Mouse (Mus musculus) R1 (cell line): Measurements from ENCODE around the gene Spdye4b.
A peak's percentile ranks its signal among the peaks of the same experiment; 100 is the strongest.
"Not testable (repeated sequence)": the region's sequence is repeated elsewhere in the genome, so short reads cannot be mapped to it uniquely, and the experiment has no call there.

Source experiments
- DNase-seq: peaks from one replicate; pipeline ENCODE4 v3.0.0-alpha.2; 2018; ENCODE audit warnings: low read depth, low spot score

Spdye4b gene

GRCm38 (mm10) chr5:143180255-143181076 is at the start of gene Spdye4b, which contains the start of gene Rbak:
TSS of gene Spdye4b (plus strand) at chr5:143181017.
TSS of gene Rbak (minus strand) at chr5:143180775.
- peak; percentile 99 for DNase-seq

GRCm38 (mm10) chr5:143132935-143133514 is 47.8 kb upstream of the Spdye4b start:
- no peak for DNase-seq

- peak; percentile 87 for DNase-seq
These were observed 46.4 kb upstream of the Spdye4b start for GRCm38 (mm10) chr5:143134216-143135010.

- peak; percentile 79 for DNase-seq
These were observed 45.8 kb upstream of the Spdye4b start for GRCm38 (mm10) chr5:143135042-143135441.

GRCm38 (mm10) chr5:143137580-143137979 is 43.2 kb upstream of the Spdye4b start:
- DNase-seq, result no peak

- DNase-seq, result no peak
These were observed 33.3 kb upstream of the Spdye4b start, which contains the start of gene Olfr718-ps1 for GRCm38 (mm10) chr5:143147481-143147880. TSS of gene Olfr718-ps1 (minus strand) at chr5:143147581.

GRCm38 (mm10) chr5:143148661-143149060 is 32.2 kb upstream of the Spdye4b start:
- peak; percentile 69 for DNase-seq

GRCm38 (mm10) chr5:143149536-143149935 is 31.3 kb upstream of the Spdye4b start:
- DNase-seq, result peak; percentile 66

- DNase-seq, result peak; percentile 56
These were observed 30.8 kb upstream of the Spdye4b start for GRCm38 (mm10) chr5:143150044-143150443.

- no peak for DNase-seq
These were observed 27.1 kb upstream of the Spdye4b start for GRCm38 (mm10) chr5:143153756-143154155.

- DNase-seq, result peak; percentile 34
These were observed 25.3 kb upstream of the Spdye4b start for GRCm38 (mm10) chr5:143155534-143155933.

GRCm38 (mm10) chr5:143165508-143166070 is 15.2 kb upstream of the Spdye4b start:
- DNase-seq, result peak; percentile 96

GRCm38 (mm10) chr5:143175970-143176369 is 4.8 kb upstream of the Spdye4b start:
- no peak for DNase-seq

GRCm38 (mm10) chr5:143177541-143178200 is 3.1 kb upstream of the Spdye4b start:
- peak; percentile 47 for DNase-seq

GRCm38 (mm10) chr5:143179179-143179578 is 1.6 kb upstream of the Spdye4b start:
- peak; percentile 66 for DNase-seq

GRCm38 (mm10) chr5:143188014-143188413 is 7.2 kb downstream of the Spdye4b start:
- DNase-seq, result not testable (repeated sequence)

GRCm38 (mm10) chr5:143192806-143193205 is 12.0 kb downstream of the Spdye4b start:
- no peak for DNase-seq

GRCm38 (mm10) chr5:143194747-143195146 is 13.9 kb downstream of the Spdye4b start:
- not testable (repeated sequence) for DNase-seq

- DNase-seq, result no peak
These were observed 14.3 kb downstream of the Spdye4b start for GRCm38 (mm10) chr5:143195166-143195565.

GRCm38 (mm10) chr5:143196506-143196905 is 15.7 kb downstream of the Spdye4b start:
- DNase-seq, result no peak

- DNase-seq, result peak; percentile 30
These were observed 24.2 kb downstream of the Spdye4b start for GRCm38 (mm10) chr5:143205015-143205414.
